Mouse (Mus musculus) liver, adult 2 months (tissue): ENCODE measurements around the gene Atp1a2. TPM values are rescaled to one million over a fixed set of nuclear protein-coding genes. Genes with fewer than 3 reads are reported as not detected.

Source experiments
- DNase-seq: peaks from one replicate; pipeline ENCODE4 v3.0.0-alpha.2; 2011; ENCODE audit warnings: low read depth, low spot score; ENCODE audit errors: extremely low read depth
- H3K27ac ChIP-seq: fragments of 200-500 bp; replicated peaks from 2 replicates; pipeline ENCODE4 v1.5.1; 2012; ENCODE audit warnings: low read depth, mild to moderate bottlenecking, control low read depth, inconsistent platforms, low read length; ENCODE audit not compliant: insufficient read depth
- H3K27me3 ChIP-seq: fragments of 200-500 bp; 2 replicates; pipeline ENCODE4 v1.6.1; 2012; ENCODE audit warnings: mild to moderate bottlenecking, moderate library complexity, low read length, inconsistent platforms; ENCODE audit not compliant: control insufficient read depth, insufficient read depth
- H3K36me3 ChIP-seq: fragments of 200-500 bp; 2 replicates; pipeline ENCODE4 v1.6.1; 2012; ENCODE audit warnings: low read length, inconsistent platforms; ENCODE audit not compliant: control insufficient read depth, insufficient read depth
- H3K4me1 ChIP-seq: fragments of 200-500 bp; 2 replicates; pipeline ENCODE4 v1.6.1; 2011; ENCODE audit warnings: low read length; ENCODE audit not compliant: control insufficient read depth, insufficient read depth
- H3K4me3 ChIP-seq: fragments of 200-500 bp; 2 replicates; pipeline ENCODE4 v1.5.1; 2011; ENCODE audit warnings: low read depth, mild to moderate bottlenecking, control low read depth, low read length, moderate library complexity; ENCODE audit not compliant: insufficient read depth
- H3K79me2 ChIP-seq: fragments of 200-500 bp; 2 replicates; pipeline ENCODE4 v1.6.1; 2012; ENCODE audit warnings: inconsistent platforms, mild to moderate bottlenecking, low read length, moderate library complexity; ENCODE audit not compliant: control insufficient read depth, insufficient read depth
- H3K9ac ChIP-seq: fragments of 200-500 bp; 2 replicates; pipeline ENCODE4 v1.6.1; 2012; ENCODE audit warnings: low read depth, mild to moderate bottlenecking, control low read depth, inconsistent platforms, low read length
- CTCF ChIP-seq: fragments of 200-500 bp; IDR thresholded peaks from 2 replicates; pipeline ENCODE4 v1.5.1; 2011; ENCODE audit warnings: low read depth, low read length, control low read depth
- POLR2A ChIP-seq: fragments of 200-500 bp; IDR thresholded peaks from 2 replicates; pipeline ENCODE4 v1.6.1; 2011; ENCODE audit warnings: low read length, control low read depth; ENCODE audit not compliant: insufficient read depth; ENCODE audit errors: extremely low read depth
- WGBS: fragments of 180-500 bp; shearing (Covaris S2); methylation state at CpG from one replicate; pipeline ENCODE4 v1.1.7; 2018; 5-methylcytosine and 5-hydroxymethylcytosine counted together
- polyA plus RNA-seq: library from polyadenylated mRNA; depleted of rRNA; stranded (reverse); fragments of >200 nt; gene quantifications from 2 replicates; pipeline ENCODE4 v1.2.3, GENCODE M21; 2012
- total RNA-seq: library from RNA; depleted of rRNA; stranded (reverse); fragments of >200 nt; gene quantifications from 2 replicates; pipeline ENCODE4 v1.2.3, GENCODE M21; 2014

Atp1a2 gene
- total and polyA plus RNA-seq, 2 experiments = 0.59 to 0.92 TPM

GRCm38 (mm10) chr1:172341386-172341785, 43.5 kb upstream of the Atp1a2 start:
- H3K9ac ChIP-seq = no peak overlapping the region
- H3K27ac ChIP-seq = no peak overlapping the region
- no peak for DNase-seq
- H3K79me2 ChIP-seq = no peaks in the 10 kb centered on the region
- WGBS = 21% methylated on average over 10 of the region's 10 CpGs
- no peaks in the 10 kb centered on the region for H3K36me3 ChIP-seq
- no peak for TF ChIP-seq POLR2A
- no peak for TF ChIP-seq CTCF
- peaks cover 8% of the 10 kb centered on the region for H3K27me3 ChIP-seq
- no peak overlapping the region for H3K4me3 ChIP-seq
- H3K4me1 ChIP-seq = no peaks in the 10 kb centered on the region

DNA sequence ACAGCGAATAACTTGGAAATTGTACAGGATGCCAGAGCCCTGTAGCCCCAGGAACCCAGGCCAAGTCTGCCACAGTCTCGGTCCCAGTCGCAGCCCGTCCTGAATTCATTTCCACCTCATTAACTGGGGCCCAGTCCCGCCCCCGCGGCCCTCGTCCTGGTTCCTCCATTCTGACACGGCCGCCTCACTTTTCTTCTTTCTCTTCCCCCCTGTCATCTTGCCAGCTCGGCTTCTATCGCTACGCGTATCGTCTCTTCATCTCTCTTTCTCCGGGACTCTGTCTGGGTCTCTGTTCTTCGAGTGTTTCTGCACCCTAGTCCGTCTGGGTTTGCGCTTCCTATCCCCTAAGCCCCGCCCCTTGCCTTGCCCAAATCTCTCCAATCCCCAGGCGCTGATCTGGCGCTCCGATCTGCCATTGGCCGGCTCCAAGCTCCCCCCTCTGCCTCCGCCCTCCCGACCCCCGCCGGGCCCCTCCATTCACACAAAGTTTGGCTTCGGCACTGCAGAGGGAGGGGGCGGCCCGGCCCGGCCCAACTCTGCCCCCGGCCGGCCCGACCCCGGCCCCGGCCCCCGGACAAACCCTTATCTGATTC, 43.0 kb upstream of the Atp1a2 start, which contains the start of gene Kcnj10:
Gene Kcnj10 (plus strand): TSS at position 482 of the 593 bp plus-strand sequence.
- WGBS = 3% methylated on average over 38 of the region's 38 CpGs
- H3K36me3 ChIP-seq = no peaks in the 10 kb centered on the region

DNA sequence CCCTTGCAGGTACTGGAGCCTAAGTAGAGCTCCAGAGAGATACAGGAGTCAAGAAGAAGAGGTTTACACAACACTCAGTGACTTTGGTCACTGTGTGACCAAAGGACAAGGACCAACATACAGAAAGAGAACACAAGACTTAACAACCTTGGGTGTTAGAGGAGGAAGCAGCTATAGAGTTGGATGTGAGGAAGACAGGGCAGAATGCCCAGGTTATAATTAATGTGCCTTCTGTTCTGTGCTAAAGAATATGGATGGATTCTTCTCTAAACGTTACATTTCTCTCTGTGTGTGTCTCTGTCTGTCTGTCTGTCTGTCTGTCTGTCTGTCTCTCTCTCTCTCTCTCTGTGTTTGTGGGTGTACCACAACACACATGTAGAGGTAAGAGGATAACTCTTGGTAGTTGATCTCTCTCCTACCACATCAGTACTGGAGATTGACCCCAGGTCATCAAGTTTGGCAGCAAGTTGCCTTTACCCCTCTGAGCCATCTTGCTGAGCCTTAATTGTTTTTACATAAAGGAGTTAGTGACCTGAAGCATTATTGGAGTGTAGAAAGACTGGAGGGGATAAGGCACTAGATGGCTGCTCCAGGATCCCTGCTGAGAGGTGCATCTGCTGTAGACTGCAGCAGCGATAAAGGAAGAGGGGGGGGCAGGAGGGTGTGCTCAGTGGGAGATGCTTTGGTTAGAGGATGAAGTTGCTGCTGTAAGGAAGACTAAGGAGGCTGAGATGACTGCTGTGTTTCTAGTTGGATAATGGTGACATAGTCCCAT, 39.7 kb upstream of the Atp1a2 start:
- H3K4me3 ChIP-seq = no peak overlapping the region
- peaks cover 8% of the 10 kb centered on the region for H3K27me3 ChIP-seq
- H3K9ac ChIP-seq = no peak overlapping the region
- no peaks in the 10 kb centered on the region for H3K36me3 ChIP-seq
- DNase-seq = no peak
- 50% methylated on average over 2 of the region's 2 CpGs for WGBS
- H3K79me2 ChIP-seq = no peaks in the 10 kb centered on the region
- no peak for TF ChIP-seq POLR2A
- no peak for TF ChIP-seq CTCF
- no peak overlapping the region for H3K27ac ChIP-seq
- H3K4me1 ChIP-seq = no peaks in the 10 kb centered on the region

More for the DNA sequence above, 43.0 kb upstream of the Atp1a2 start, which contains the start of gene Kcnj10:
- Histone ChIP-seq H3K27ac (no peak within 1 kb of the TSS), H3K27me3 (peaks cover 8% of the 10 kb centered on the region), H3K4me1 (no peaks in the 10 kb centered on the region), H3K9ac (no peak within 1 kb of the TSS), H3K79me2 (no peaks in the 10 kb centered on the region), H3K4me3 (peak within 1 kb of the TSS; percentile 22)
- no peak for DNase-seq
- TF ChIP-seq POLR2A (no peak), CTCF (no peak)

- H3K27me3 ChIP-seq = peaks cover 5% of the 10 kb centered on the region
These were observed 37.9 kb upstream of the Atp1a2 start for GRCm38 (mm10) chr1:172335804-172336203.

DNA sequence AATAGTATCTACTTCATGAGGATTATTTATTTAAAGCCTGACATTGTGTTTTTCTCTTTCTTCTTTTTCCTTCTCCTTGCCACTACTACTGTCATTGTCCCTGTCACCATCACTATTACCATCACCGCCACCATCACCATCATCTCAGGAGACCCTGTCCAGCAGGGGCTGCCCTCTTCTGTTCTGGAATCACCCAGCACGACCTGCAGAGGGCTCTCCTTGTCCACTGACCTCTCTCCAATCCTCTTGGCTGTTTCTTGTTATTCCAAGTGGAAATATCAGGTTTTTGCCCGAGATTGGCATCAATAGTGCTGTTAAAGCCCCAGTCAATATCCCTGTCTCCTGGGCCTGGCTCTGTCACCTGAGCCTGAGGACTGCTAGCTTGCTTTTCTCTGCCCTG, 35.6 kb upstream of the Atp1a2 start:
- no peaks in the 10 kb centered on the region for H3K4me1 ChIP-seq
- no peaks in the 10 kb centered on the region for H3K79me2 ChIP-seq
- no peak for DNase-seq
- H3K4me3 ChIP-seq = no peak overlapping the region
- no peak overlapping the region for H3K9ac ChIP-seq
- no peaks in the 10 kb centered on the region; the same call in 1 of the 2 replicates for H3K27me3 ChIP-seq
- 22% methylated on average over 3 of the region's 3 CpGs for WGBS
- TF ChIP-seq CTCF (peak; percentile 7; the same call in 1 of the 2 replicates), POLR2A (no peak)
- no peaks in the 10 kb centered on the region for H3K36me3 ChIP-seq
- H3K27ac ChIP-seq = no peak overlapping the region

More at GRCm38 (mm10) chr1:172335804-172336203, 37.9 kb upstream of the Atp1a2 start:
- TF ChIP-seq POLR2A (no peak), CTCF (no peak)
- Histone ChIP-seq H3K79me2 (no peaks in the 10 kb centered on the region), H3K4me1 (no peaks in the 10 kb centered on the region), H3K9ac (no peak overlapping the region), H3K4me3 (no peak overlapping the region), H3K27ac (no peak overlapping the region), H3K36me3 (no peaks in the 10 kb centered on the region)
- DNase-seq = no peak
- WGBS = 59% methylated on average over 15 of the region's 15 CpGs

DNA sequence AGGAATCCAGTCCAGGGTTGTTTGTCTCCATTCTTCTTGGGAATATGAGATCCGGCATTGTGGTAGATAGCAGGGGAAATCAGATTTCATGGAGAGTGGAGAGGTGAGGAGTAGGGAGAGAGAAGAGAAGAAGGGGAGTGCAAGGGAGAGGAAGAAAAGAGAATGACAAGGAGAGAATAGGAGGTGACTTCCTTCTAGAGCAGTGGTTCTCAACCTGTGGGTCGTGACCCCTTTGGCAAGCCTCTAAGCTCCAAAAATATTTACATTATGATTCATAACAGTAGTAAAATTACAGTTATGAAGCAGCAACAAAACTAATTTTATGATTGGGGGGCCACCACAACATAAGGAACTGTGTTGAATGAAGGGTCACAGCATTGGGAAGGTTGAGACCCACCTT, 35.1 kb upstream of the Atp1a2 start:
- Histone ChIP-seq H3K27ac (no peak overlapping the region), H3K9ac (no peak overlapping the region), H3K27me3 (no peaks in the 10 kb centered on the region; the same call in 1 of the 2 replicates), H3K4me1 (no peaks in the 10 kb centered on the region), H3K4me3 (no peak overlapping the region), H3K36me3 (no peaks in the 10 kb centered on the region), H3K79me2 (no peaks in the 10 kb centered on the region)
- 81% methylated on average over 2 of the region's 2 CpGs for WGBS
- DNase-seq = no peak
- TF ChIP-seq CTCF = no peak
- no peak for TF ChIP-seq POLR2A
